Mouse (Mus musculus) thymus, adult 2 months (tissue): ENCODE data around the gene Kcne3.

Source experiments
- CTCF ChIP-seq: fragments of 200-500 bp; IDR thresholded peaks from 2 replicates; pipeline ENCODE4 v1.5.1; 2012; ENCODE audit warnings: mild to moderate bottlenecking, control low read depth, low read length, moderate library complexity, borderline replicate concordance; ENCODE audit not compliant: control insufficient read depth, poor library complexity, insufficient read depth; ENCODE audit errors: extremely low read depth
- POLR2A ChIP-seq: fragments of 200-500 bp; IDR thresholded peaks from 2 replicates; pipeline ENCODE4 v1.6.1; 2012; ENCODE audit warnings: mild to moderate bottlenecking, low read length, control low read depth, moderate library complexity; ENCODE audit not compliant: control insufficient read depth, poor library complexity, insufficient read depth; ENCODE audit errors: extremely low read depth

DNA sequence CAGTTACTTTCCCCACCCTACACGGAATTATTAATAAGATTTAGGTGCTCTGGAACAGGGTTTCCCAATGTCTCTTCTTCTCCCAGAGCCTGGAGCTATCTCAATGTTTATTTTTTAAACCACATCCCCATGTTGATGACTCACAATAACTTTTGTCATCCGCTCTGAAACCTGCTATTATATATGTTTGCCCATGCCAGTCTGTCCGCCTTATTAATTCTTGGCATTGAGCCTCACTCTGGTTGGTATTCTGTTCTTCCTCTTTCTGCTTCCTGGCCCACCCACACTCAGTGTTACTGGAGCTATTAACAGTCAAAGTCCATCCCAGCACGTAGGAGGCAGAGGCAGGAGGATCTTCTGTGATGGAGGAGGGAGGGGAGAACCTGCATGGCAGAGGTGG, 18.6 kb upstream of the Kcne3 start:
- TF ChIP-seq CTCF, result no peak
- no peak for TF ChIP-seq POLR2A
